ENCODE assay signal across 16 mouse cellular contexts in genomic region chr6:17286381-17286780, GRCm38 (mm10). TPM values are rescaled to one million over a fixed set of nuclear protein-coding genes. Genes with fewer than 3 reads are reported as not detected.
DNase-seq lines count a peak whose midpoint lies in the region; ATAC-seq and TF ChIP-seq lines count a peak whose summit lies in the region.
"Had no signal": no experiment of that assay in that cellular context is flagged by ENCODE, and none has a peak within 500 bp of the region (broad histone marks: within the 10 kb centered on the region; RNA-seq: fewer than 3 reads in every experiment).

No protein-coding gene starts in this region.

- H3K27me3 ChIP-seq in heart, embryonic 11.5 days (ENCODE audit: control insufficient read depth, insufficient read depth, low read length) = no peaks in the 10 kb centered on the region
- no peaks in the 10 kb centered on the region for H3K27me3 ChIP-seq in lung, embryonic 15.5 days
- H3K27me3 ChIP-seq in stomach, postnatal 0 days (ENCODE audit: control insufficient read depth, insufficient read depth, low read length) = no peaks in the 10 kb centered on the region
- peaks cover 5% of the 10 kb centered on the region; the same call in 1 of the 2 replicates for H3K27me3 ChIP-seq in midbrain, embryonic 15.5 days (replicated peaks)
- H3K27me3 ChIP-seq: liver, embryonic 13.5 days had no signal

- no peak overlapping the region for H3K4me2 ChIP-seq in heart, embryonic 11.5 days
- H3K4me2 ChIP-seq in lung, embryonic 15.5 days = no peak overlapping the region
- no peak overlapping the region for H3K4me2 ChIP-seq in stomach, postnatal 0 days (replicated peaks; ENCODE audit: low read depth)
- no peak overlapping the region for H3K4me2 ChIP-seq in midbrain, embryonic 15.5 days
- H3K4me2 ChIP-seq: liver, embryonic 13.5 days had no signal

- H3K4me3 ChIP-seq in heart, embryonic 11.5 days (ENCODE audit: low read depth, low read length) = no peak overlapping the region
- H3K4me3 ChIP-seq in lung, embryonic 15.5 days = no peak overlapping the region
- no peak overlapping the region for H3K4me3 ChIP-seq in lung, adult 2 months (replicated peaks; ENCODE audit: extremely low read depth, low read depth, low read length)
- H3K4me3 ChIP-seq in stomach, postnatal 0 days (ENCODE audit: low read depth, low read length) = no peak overlapping the region
- no peak overlapping the region for H3K4me3 ChIP-seq in midbrain, embryonic 15.5 days
- H3K4me3 ChIP-seq: liver, embryonic 13.5 days; midbrain, embryonic 10.5 days had no signal

- no peaks in the 10 kb centered on the region for H3K4me1 ChIP-seq in heart, embryonic 11.5 days (ENCODE audit: control insufficient read depth, insufficient read depth, low read length)
- H3K4me1 ChIP-seq in lung, embryonic 15.5 days = peaks cover 19% of the 10 kb centered on the region; the same call in 1 of the 2 replicates
- peaks cover 15% of the 10 kb centered on the region for H3K4me1 ChIP-seq in lung, adult 2 months (ENCODE audit: control insufficient read depth, insufficient read depth, low read length)
- H3K4me1 ChIP-seq in stomach, postnatal 0 days (replicated peaks; ENCODE audit: control insufficient read depth, insufficient read depth) = no peaks in the 10 kb centered on the region
- H3K4me1 ChIP-seq in midbrain, embryonic 15.5 days = 0 out of 2 replicates have a peak, but pooled peaks cover 2% of the 10 kb centered on the region

- WGBS in heart, embryonic 11.5 days (ENCODE audit: insufficient replicate concordance) = 66% methylated on average over 4 of the region's 4 CpGs
- 55% methylated on average over 4 of the region's 4 CpGs for WGBS in lung, embryonic 15.5 days
- WGBS in lung, adult 2 months = 40% methylated on average over 4 of the region's 4 CpGs
- 64% methylated on average over 4 of the region's 4 CpGs for WGBS in stomach, postnatal 0 days
- WGBS in midbrain, embryonic 15.5 days = 77% methylated on average over 4 of the region's 4 CpGs

- TF ChIP-seq POLR2A in lung, adult 2 months (IDR thresholded peaks at IDR 0.05; ENCODE audit: borderline replicate concordance, extremely low read depth, low read depth, low read length) = no peak

- no peak overlapping the region for H3K9ac ChIP-seq in heart, embryonic 11.5 days (ENCODE audit: low read depth, low read length)
- no peak overlapping the region for H3K9ac ChIP-seq in lung, embryonic 15.5 days
- H3K9ac ChIP-seq in stomach, postnatal 0 days (ENCODE audit: low read length) = no peak overlapping the region
- no peak overlapping the region for H3K9ac ChIP-seq in midbrain, embryonic 15.5 days
- H3K9ac ChIP-seq: forebrain, postnatal 0 days; liver, embryonic 13.5 days had no signal

- no peak for TF ChIP-seq CTCF in lung, adult 2 months (IDR thresholded peaks at IDR 0.05; ENCODE audit: insufficient read depth, low read length)
- no peak for TF ChIP-seq CTCF in stomach, postnatal 0 days (IDR thresholded peaks at IDR 0.05; ENCODE audit: low read depth)

- TF ChIP-seq EP300 in stomach, postnatal 0 days (optimal IDR thresholded peaks at IDR 0.05) = no peak

- ATAC-seq in heart, embryonic 11.5 days (replicated peaks; ENCODE audit: insufficient number of reproducible peaks, low FRiP score, low TSS enrichment) = no peak
- no peak for ATAC-seq in lung, embryonic 15.5 days (ENCODE audit: borderline replicate concordance, extremely low read depth, low FRiP score, low TSS enrichment)
- ATAC-seq in stomach, postnatal 0 days (ENCODE audit: low FRiP score, low TSS enrichment) = no peak
- ATAC-seq in midbrain, embryonic 15.5 days (replicated peaks) = no peak
- ATAC-seq: forebrain, postnatal 0 days had no signal

- no peak overlapping the region for H3K27ac ChIP-seq in heart, embryonic 11.5 days (ENCODE audit: low read depth, low read length)
- peak overlapping the region; percentile 39; the same call in 1 of the 2 replicates for H3K27ac ChIP-seq in lung, embryonic 15.5 days
- 0 out of 2 replicates have a peak overlapping the region, but pooled peaks have one; percentile 14 for H3K27ac ChIP-seq in stomach, postnatal 0 days (replicated peaks)
- H3K27ac ChIP-seq in midbrain, embryonic 15.5 days = no peak overlapping the region
- H3K27ac ChIP-seq: liver, embryonic 13.5 days; midbrain, embryonic 10.5 days had no signal

- no peaks in the 10 kb centered on the region for H3K36me3 ChIP-seq in heart, embryonic 11.5 days (ENCODE audit: control insufficient read depth, insufficient read depth, low read length)
- no peaks in the 10 kb centered on the region for H3K36me3 ChIP-seq in lung, embryonic 15.5 days
- no peaks in the 10 kb centered on the region for H3K36me3 ChIP-seq in stomach, postnatal 0 days (ENCODE audit: control insufficient read depth, insufficient read depth, low read length)
- H3K36me3 ChIP-seq in midbrain, embryonic 15.5 days (replicated peaks) = no peaks in the 10 kb centered on the region
- H3K36me3 ChIP-seq: liver, embryonic 13.5 days; midbrain, embryonic 10.5 days had no signal

- no peaks in the 10 kb centered on the region for H3K9me3 ChIP-seq in heart, embryonic 11.5 days (replicated peaks; ENCODE audit: control insufficient read depth, low read length)
- no peaks in the 10 kb centered on the region for H3K9me3 ChIP-seq in lung, embryonic 15.5 days
- H3K9me3 ChIP-seq in stomach, postnatal 0 days (ENCODE audit: control insufficient read depth, low read length) = no peaks in the 10 kb centered on the region
- H3K9me3 ChIP-seq in midbrain, embryonic 15.5 days = no peaks in the 10 kb centered on the region
- H3K9me3 ChIP-seq: liver, embryonic 13.5 days; midbrain, embryonic 10.5 days had no signal

- DNase-seq in heart, adult 11 months = peak; percentile 92
- DNase-seq in lung, adult 2 months = no peak
- peak; percentile 40 for DNase-seq in lung, postnatal 10 days
- no peak for DNase-seq in stomach, postnatal 0 days (ENCODE audit: low spot score)
- no peak for DNase-seq in cerebellum, postnatal 36 days
- DNase-seq: adrenal gland, postnatal 36 days; forebrain, postnatal 0 days; gastrocnemius, postnatal 14 days; heart, postnatal 10 days; kidney, postnatal 25 days; left cerebral cortex, postnatal 4 days; liver, embryonic 13.5 days had no signal

RNA-seq across cellular contexts. Expression of gene Cav2, which starts 5.4 kb away (rescaled TPM):
- 13.7 and 15.9 TPM in 2 replicates for polyA plus RNA-seq in heart, embryonic 11.5 days (2014; fragmentation: Nextera tagmentation; extraction: Ambion mirVana)
- polyA plus RNA-seq in lung, embryonic 15.5 days (2015; fragmentation: Nextera tagmentation; extraction: Ambion mirVana) = 88.0 and 91.2 TPM in 2 replicates
- 220 and 261 TPM in 2 replicates for polyA plus RNA-seq in lung, adult 2 months (2012; rRNA removed)
- 62.7 and 63.5 TPM in 2 replicates for polyA plus RNA-seq in stomach, postnatal 0 days (2015; fragmentation: Nextera tagmentation; extraction: Ambion mirVana)
- polyA plus RNA-seq in midbrain, embryonic 15.5 days (2015; fragmentation: Nextera tagmentation; extraction: Ambion mirVana) = 12.0 and 13.4 TPM in 2 replicates

RNA-seq across cellular contexts. Expression of gene Cav1, which starts 19.8 kb away (rescaled TPM):
- 69.2 and 81.5 TPM in 2 replicates for polyA plus RNA-seq in heart, embryonic 11.5 days (2014; fragmentation: Nextera tagmentation; extraction: Ambion mirVana)
- polyA plus RNA-seq in lung, embryonic 15.5 days (2015; fragmentation: Nextera tagmentation; extraction: Ambion mirVana) = 453 and 528 TPM in 2 replicates
- polyA plus RNA-seq in lung, adult 2 months (2012; rRNA removed) = 1,746 and 2,229 TPM in 2 replicates
- 324 and 346 TPM in 2 replicates for polyA plus RNA-seq in stomach, postnatal 0 days (2015; fragmentation: Nextera tagmentation; extraction: Ambion mirVana)
- polyA plus RNA-seq in midbrain, embryonic 15.5 days (2015; fragmentation: Nextera tagmentation; extraction: Ambion mirVana) = 25.5 and 26.8 TPM in 2 replicates

Comparison
In these comparisons a context has a peak if more than half of its experiments do, and no peak if none do; other contexts are left out.
1. DNase-seq: peak in heart, adult 11 months (single experiment) and lung, postnatal 10 days (single experiment); none in lung, adult 2 months (single experiment), stomach, postnatal 0 days (single experiment) and cerebellum, postnatal 36 days (0 of 2).
2. H3K27ac ChIP-seq: peak in lung, embryonic 15.5 days (single experiment) and stomach, postnatal 0 days (single experiment); none in heart, embryonic 11.5 days (single experiment) and midbrain, embryonic 15.5 days (single experiment).